Mouse (Mus musculus): ENCODE data around the gene Gm9837. TPM values are rescaled to one million over a fixed set of nuclear protein-coding genes. Genes with fewer than 3 reads are reported as not detected.

Gene Gm9837
- polyA plus RNA-seq, 1 experiment from 2014 or later: not detected

DNA sequence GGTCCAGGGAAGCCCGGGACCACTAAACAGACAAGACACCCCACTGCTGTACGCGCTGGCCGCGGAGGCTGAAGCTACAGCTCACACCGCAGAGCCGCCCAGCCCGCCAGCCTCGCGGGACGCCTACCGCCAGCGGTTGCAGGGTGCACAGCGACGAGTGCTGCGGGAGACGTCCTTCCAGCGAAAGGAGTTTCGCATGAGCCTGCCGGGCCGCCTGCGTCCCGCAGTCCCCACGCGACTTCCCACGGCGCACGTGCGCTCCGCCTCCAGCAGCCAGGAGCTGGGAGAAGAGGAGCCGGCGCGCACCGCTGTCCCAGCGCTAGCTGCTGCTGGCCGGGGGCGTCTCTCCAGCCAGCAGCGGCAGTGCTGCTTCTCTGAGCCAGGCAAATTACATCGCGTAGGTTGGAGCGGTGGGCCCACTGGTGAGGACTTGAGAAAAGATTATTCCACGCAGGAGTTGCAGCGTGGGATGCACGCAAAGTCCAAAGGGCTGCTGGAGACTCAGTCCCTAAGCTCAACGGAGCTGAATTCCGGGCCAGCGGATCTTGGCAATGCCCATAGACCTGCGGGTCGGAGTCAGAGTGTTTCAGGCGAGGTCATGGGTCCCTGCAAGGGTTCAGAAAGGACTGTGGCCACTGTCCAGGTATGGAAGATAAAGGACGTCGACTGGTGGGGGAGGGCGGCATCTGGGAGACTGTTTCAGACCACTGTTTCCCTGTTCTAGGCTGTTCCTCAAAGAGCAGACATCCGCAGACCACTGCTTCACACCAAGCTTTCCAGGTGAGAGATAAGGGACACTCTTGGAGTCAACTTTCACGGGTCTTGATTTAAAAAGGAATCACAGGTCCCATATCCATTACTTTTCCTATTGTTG lies 6.5 kb downstream of the Gm9837 start:
- ATAC-seq (ENCODE audit: low FRiP score): no peak
- 6% methylated on average over 55 of the region's 55 CpGs for WGBS
- Histone ChIP-seq H3K9ac (peak overlapping the region; percentile 25), H3K27ac (no peak overlapping the region), H3K4me3 (peak overlapping the region; percentile 34), H3K9me3 (replicated peaks) (no peaks in the 10 kb centered on the region), H3K27me3 (peaks cover 86% of the 10 kb centered on the region), H3K4me1 (peaks cover 17% of the 10 kb centered on the region), H3K36me3 (no peaks in the 10 kb centered on the region), H3K4me2 (replicated peaks) (peak overlapping the region; percentile 69)

DNA sequence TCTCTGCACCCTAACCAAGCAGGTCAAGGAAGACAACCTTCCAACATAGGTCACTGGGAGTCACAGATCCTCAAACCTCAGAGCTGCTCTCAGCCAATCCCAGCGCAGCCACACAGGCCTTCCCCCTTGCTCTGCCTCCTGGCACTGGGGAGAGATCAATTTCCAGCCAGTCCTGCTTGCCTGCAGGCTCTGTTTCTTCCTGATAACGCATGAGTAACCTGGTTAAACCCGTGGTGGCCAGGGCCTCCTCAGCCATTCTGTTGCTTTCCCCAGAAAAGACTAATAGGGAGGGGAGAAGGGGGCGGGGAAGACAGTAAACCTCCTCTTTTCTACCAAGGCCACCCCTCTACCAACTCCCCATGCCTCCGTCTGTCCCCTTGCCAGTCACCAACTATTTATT lies 8.6 kb downstream of the Gm9837 start:
- H3K27ac ChIP-seq: no peak overlapping the region
- peaks cover 89% of the 10 kb centered on the region for H3K27me3 ChIP-seq
- H3K36me3 ChIP-seq: no peaks in the 10 kb centered on the region
- ATAC-seq (ENCODE audit: low FRiP score): no peak
- H3K9ac ChIP-seq: no peak overlapping the region
- peaks cover 23% of the 10 kb centered on the region for H3K4me1 ChIP-seq
- no peak overlapping the region for H3K4me3 ChIP-seq
- H3K4me2 ChIP-seq (replicated peaks): no peak overlapping the region
- no peaks in the 10 kb centered on the region for H3K9me3 ChIP-seq (replicated peaks)
- 19% methylated on average over 5 of the region's 5 CpGs for WGBS

DNA sequence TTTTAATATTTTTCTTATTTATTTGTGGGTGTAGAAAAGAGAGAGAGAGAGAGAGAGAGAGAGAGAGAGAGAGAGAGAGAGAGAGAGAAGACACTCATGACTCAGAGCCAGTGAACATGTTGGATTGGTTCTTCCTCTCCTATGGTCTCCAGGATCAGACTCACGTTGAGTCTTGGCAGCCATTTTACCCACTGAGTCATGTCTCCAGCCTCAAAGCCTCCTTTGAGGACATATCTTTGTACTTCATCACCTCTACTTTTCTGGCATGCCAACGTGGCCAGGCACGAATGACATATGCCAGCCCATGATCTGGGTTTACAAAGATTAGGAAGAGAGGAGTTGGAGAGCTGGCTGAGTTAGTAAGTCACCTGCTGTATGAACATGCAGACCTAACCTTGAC lies 10.1 kb downstream of the Gm9837 start:
- 83% methylated on average over 3 of the region's 3 CpGs for WGBS
- Histone ChIP-seq H3K27ac (no peak overlapping the region), H3K36me3 (no peaks in the 10 kb centered on the region), H3K27me3 (peaks cover 86% of the 10 kb centered on the region), H3K4me3 (no peak overlapping the region), H3K4me2 (replicated peaks) (no peak overlapping the region), H3K4me1 (peaks cover 17% of the 10 kb centered on the region), H3K9me3 (replicated peaks) (no peaks in the 10 kb centered on the region), H3K9ac (no peak overlapping the region)
- no peak for ATAC-seq (ENCODE audit: low FRiP score)

GRCm38 (mm10) chr11:53458996-53459395 lies 11.3 kb downstream of the Gm9837 start:
- Histone ChIP-seq H3K9ac (no peak overlapping the region), H3K36me3 (no peaks in the 10 kb centered on the region), H3K4me2 (replicated peaks) (no peak overlapping the region), H3K9me3 (replicated peaks) (no peaks in the 10 kb centered on the region), H3K4me3 (no peak overlapping the region), H3K27ac (no peak overlapping the region), H3K27me3 (peaks cover 78% of the 10 kb centered on the region), H3K4me1 (peaks cover 17% of the 10 kb centered on the region)
- no peak for ATAC-seq (ENCODE audit: low FRiP score)
- WGBS: 65% methylated on average over 3 of the region's 3 CpGs

- 5% methylated on average over 29 of the region's 29 CpGs for WGBS
- H3K4me3 ChIP-seq: peak overlapping the region; percentile 48
- no peak for ATAC-seq (ENCODE audit: low FRiP score)
- no peak overlapping the region for H3K27ac ChIP-seq
- H3K9me3 ChIP-seq (replicated peaks): no peaks in the 10 kb centered on the region
- peaks cover 62% of the 10 kb centered on the region for H3K27me3 ChIP-seq
- no peaks in the 10 kb centered on the region for H3K36me3 ChIP-seq
- peaks cover 7% of the 10 kb centered on the region for H3K4me1 ChIP-seq
- H3K9ac ChIP-seq: peak overlapping the region; percentile 51
- H3K4me2 ChIP-seq (replicated peaks): peak overlapping the region; percentile 75
Measured at GRCm38 (mm10) chr11:53457372-53457954, 12.8 kb downstream of the Gm9837 start.

DNA sequence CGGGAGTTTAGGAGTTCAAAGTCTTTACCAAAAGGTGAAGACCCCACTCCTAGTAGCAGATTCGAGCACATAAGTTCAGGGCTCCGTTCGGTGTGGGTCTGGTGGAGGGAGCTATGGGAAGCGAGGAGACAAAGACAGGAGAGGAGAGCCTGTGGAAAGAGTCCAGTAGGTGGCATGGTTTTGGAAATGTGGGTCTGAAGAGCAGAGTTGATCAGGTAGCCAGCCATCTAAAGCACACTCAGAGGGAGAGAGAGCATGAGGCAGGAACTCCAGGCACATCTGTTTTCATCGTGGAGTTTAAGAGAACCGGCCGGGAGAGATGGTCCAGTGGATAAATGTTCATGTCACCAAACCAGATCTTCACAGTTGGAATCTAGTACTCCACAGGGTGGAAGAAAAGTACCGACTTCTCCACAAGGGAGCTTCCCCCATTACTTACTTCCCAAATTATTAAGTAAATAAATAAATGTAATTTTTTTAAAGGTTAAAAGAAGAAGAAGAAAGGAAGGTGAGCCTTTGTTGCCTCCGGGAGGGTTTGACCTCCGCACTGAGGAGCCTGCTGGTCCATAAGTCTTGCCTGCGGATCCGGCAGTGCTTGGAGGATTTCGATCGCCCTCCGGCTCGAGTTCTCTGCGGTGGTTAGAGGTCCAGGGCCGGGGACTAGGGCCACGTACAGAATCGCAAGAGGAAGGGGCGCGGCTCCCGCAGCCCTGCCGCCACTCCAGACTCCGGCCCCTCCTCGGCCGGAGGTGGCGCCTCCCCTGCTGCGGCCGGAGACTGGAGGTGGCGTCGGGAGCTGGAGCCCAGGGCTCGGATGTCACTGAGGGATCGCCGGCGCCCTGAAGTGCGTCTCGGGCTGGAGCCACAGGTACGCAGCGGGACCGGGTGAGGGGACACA lies 13.6 kb downstream of the Gm9837 start, which contains the start of the genes Gm10447 and Shroom1:
Gm10447 (minus strand) TSS at position 637 of the 898 bp plus-strand sequence.
Shroom1 (plus strand) TSS at position 732 of the 898 bp plus-strand sequence.
- ATAC-seq (ENCODE audit: low FRiP score): peak; percentile 48; the same call in 1 of the 2 replicates
- peaks cover 7% of the 10 kb centered on the region for H3K4me1 ChIP-seq
- peaks cover 55% of the 10 kb centered on the region for H3K27me3 ChIP-seq
- 4% methylated on average over 42 of the region's 42 CpGs for WGBS
- peak within 1 kb of the TSS; percentile 51 for H3K9ac ChIP-seq
- H3K27ac ChIP-seq: no peak within 1 kb of the TSS
- H3K4me2 ChIP-seq (replicated peaks): peak within 1 kb of the TSS; percentile 75
- no peaks in the 10 kb centered on the region for H3K9me3 ChIP-seq (replicated peaks)
- no peaks in the 10 kb centered on the region for H3K36me3 ChIP-seq
- H3K4me3 ChIP-seq: peak within 1 kb of the TSS; percentile 48

GRCm38 (mm10) chr11:53453031-53453430 lies 17.2 kb downstream of the Gm9837 start:
- Histone ChIP-seq H3K27ac (no peak overlapping the region), H3K36me3 (no peaks in the 10 kb centered on the region)
- 89% methylated on average over 5 of the region's 5 CpGs for WGBS

DNA sequence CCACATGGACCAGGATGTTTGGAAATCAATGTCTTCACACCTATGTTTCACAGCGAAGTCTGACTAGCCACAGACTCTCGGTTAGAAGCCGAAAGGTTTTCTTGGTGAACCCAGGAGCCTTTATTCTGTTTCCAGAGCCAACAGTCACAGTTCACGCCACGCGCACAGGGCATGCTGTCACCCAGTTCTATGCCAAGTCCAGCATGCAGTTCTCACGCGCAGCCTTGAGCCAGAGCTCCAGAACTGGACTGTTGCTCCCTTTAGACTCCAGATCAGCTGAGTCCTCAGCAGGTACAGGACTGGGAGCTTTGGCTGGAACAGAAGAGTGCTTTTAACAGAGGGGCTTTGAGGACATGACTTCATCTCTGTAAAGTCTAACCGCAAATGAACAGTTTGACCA lies 17.9 kb downstream of the Gm9837 start:
- H3K4me2 ChIP-seq (replicated peaks): no peak overlapping the region
- H3K36me3 ChIP-seq: no peaks in the 10 kb centered on the region
- peaks cover 6% of the 10 kb centered on the region for H3K4me1 ChIP-seq
- H3K4me3 ChIP-seq: no peak overlapping the region
- ATAC-seq (ENCODE audit: low FRiP score): no peak
- WGBS: 97% methylated on average over 9 of the region's 9 CpGs
- H3K27ac ChIP-seq: no peak overlapping the region
- no peaks in the 10 kb centered on the region for H3K9me3 ChIP-seq (replicated peaks)
- H3K9ac ChIP-seq: no peak overlapping the region
- peaks cover 22% of the 10 kb centered on the region for H3K27me3 ChIP-seq

More at GRCm38 (mm10) chr11:53453031-53453430, 17.2 kb downstream of the Gm9837 start:
- Histone ChIP-seq H3K9me3 (replicated peaks) (no peaks in the 10 kb centered on the region), H3K9ac (no peak overlapping the region), H3K4me3 (no peak overlapping the region), H3K27me3 (peaks cover 29% of the 10 kb centered on the region), H3K4me1 (peaks cover 7% of the 10 kb centered on the region), H3K4me2 (replicated peaks) (no peak overlapping the region)
- ATAC-seq (ENCODE audit: low FRiP score): no peak

GRCm38 (mm10) chr11:53451361-53451760 lies 18.9 kb downstream of the Gm9837 start:
- 80% methylated on average over 2 of the region's 2 CpGs for WGBS
- H3K4me3 ChIP-seq: no peak overlapping the region
- H3K4me2 ChIP-seq (replicated peaks): no peak overlapping the region
- no peak for ATAC-seq (ENCODE audit: low FRiP score)
- no peak overlapping the region for H3K9ac ChIP-seq
- H3K27me3 ChIP-seq: peaks cover 13% of the 10 kb centered on the region
- no peaks in the 10 kb centered on the region for H3K36me3 ChIP-seq
- no peaks in the 10 kb centered on the region for H3K9me3 ChIP-seq (replicated peaks)
- no peaks in the 10 kb centered on the region for H3K4me1 ChIP-seq
- no peak overlapping the region for H3K27ac ChIP-seq

GRCm38 (mm10) chr11:53450070-53450705 lies 20.1 kb downstream of the Gm9837 start:
- no peak for ATAC-seq (ENCODE audit: low FRiP score)
- WGBS: 61% methylated on average over 15 of the region's 15 CpGs

DNA sequence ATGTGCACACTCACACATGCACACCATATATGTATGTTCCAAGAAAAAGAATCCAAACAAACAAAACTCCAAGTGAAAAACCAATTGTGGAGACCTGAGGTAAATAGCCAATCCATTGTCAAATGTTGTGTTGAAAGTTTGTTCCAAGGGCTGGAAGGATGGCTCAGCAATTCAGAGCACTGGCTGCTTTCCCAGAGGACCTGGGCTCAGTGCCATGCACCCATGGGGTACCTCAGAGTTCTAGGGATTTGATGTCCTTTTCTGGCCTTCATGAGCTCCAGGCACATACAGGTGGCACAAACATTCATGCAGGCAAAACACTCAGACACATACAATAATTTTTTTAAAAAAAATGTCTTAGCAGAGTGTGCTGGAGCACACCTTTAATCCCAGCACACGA lies 21.8 kb downstream of the Gm9837 start:
- no peaks in the 10 kb centered on the region for H3K9me3 ChIP-seq (replicated peaks)
- H3K9ac ChIP-seq: no peak overlapping the region
- H3K4me1 ChIP-seq: no peaks in the 10 kb centered on the region
- H3K27ac ChIP-seq: no peak overlapping the region
- H3K27me3 ChIP-seq: no peaks in the 10 kb centered on the region
- H3K4me2 ChIP-seq (replicated peaks): no peak overlapping the region
- H3K36me3 ChIP-seq: no peaks in the 10 kb centered on the region
- no peak for ATAC-seq (ENCODE audit: low FRiP score)
- H3K4me3 ChIP-seq: no peak overlapping the region
- WGBS: 84% methylated on average over 1 of the region's 1 CpGs

More at GRCm38 (mm10) chr11:53450070-53450705, 20.1 kb downstream of the Gm9837 start:
- Histone ChIP-seq H3K4me3 (no peak overlapping the region), H3K36me3 (no peaks in the 10 kb centered on the region), H3K27me3 (0 out of 2 replicates have a peak, but pooled peaks cover 3% of the 10 kb centered on the region), H3K27ac (no peak overlapping the region), H3K4me1 (no peaks in the 10 kb centered on the region), H3K9me3 (replicated peaks) (no peaks in the 10 kb centered on the region), H3K4me2 (replicated peaks) (no peak overlapping the region), H3K9ac (no peak overlapping the region)
